Mouse (Mus musculus) adrenal gland, adult 18-20 months (tissue): ENCODE data around the gene Prss57. TPM values are rescaled to one million over a fixed set of nuclear protein-coding genes. Genes with fewer than 3 reads are reported as not detected.
A peak's percentile ranks its signal among the peaks of the same experiment; 100 is the strongest.

ENCODE experiments used
- DNase-seq, 2 experiments: peaks; one replicate each; pipeline ENCODE4 v3.0.0; 2021 to 2022; ENCODE audit warnings: low spot score in 2 of 2
- total RNA-seq, 2 experiments: library from RNA; stranded (reverse); gene quantifications; 1 replicate in 1 of 2; 2 replicates in 1 of 2; pipeline ENCODE4 v1.2.3; 2021

Gene Prss57
- total RNA-seq, 2 experiments from 2014 or later, result not detected

DNA sequence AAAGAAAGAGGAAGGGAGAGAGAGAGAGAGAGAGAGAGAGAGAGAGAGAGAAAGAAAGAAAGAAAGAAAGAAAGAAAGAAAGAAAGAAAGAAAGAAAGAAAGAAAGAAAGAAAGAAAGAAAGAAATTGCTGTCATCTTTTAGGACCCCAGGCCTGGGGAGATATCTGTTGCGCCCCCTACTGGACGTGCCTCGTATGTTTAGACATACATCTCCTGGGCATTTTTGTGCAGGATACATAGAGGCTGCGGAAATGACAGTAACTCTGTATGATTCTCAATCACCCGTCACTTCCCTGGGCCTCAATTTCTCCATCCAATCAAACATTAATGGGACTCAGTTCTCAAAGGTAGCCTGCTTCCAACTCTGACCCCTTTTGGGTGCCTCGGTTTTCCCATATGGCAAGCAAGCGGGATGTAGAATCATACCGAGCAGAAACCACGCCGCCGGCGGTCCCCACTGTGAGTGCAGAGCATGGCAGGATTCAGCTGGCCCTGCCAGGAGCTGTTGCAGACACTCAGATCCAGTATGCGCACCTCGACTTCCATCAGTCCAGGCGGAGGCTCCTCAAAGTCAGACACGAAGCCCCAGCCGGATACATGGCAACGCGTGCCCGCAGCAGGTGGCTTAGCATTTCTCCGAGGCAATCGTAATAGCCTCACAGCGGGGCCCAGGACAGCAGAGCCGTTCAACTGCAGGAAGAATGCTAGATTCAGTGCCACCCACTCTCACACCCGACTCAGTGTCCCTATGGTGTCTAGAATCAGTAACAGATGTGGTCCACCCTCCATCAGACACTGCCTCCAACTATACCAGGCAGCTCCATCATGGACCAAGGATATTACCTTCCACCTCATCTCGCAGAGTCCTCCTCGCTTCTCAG is 6.6 kb downstream of the Prss57 start:
- DNase-seq, result no peak

DNA sequence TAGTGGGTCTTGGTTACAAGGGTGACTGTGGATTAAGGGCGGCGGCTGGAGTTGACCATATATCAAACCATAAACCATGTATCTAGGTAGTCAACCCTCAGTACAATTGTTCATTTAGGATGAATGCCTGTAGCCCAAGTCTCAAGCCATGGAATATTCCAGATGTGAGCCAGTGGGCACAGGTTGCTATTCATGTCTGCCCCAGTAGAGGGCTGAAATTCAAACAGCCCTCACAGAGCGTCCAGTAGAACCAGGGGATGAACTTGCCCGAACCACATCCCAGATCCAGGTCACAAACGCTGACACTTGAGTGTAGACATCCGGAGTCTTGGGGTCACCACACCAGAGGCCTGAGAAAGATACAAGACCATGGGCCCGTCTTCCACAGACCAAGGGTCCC is 7.7 kb downstream of the Prss57 start:
- DNase-seq, result no peak

GRCm38 (mm10) chr10:79781956-79782355 is 8.8 kb downstream of the Prss57 start:
- no peak for DNase-seq

DNA sequence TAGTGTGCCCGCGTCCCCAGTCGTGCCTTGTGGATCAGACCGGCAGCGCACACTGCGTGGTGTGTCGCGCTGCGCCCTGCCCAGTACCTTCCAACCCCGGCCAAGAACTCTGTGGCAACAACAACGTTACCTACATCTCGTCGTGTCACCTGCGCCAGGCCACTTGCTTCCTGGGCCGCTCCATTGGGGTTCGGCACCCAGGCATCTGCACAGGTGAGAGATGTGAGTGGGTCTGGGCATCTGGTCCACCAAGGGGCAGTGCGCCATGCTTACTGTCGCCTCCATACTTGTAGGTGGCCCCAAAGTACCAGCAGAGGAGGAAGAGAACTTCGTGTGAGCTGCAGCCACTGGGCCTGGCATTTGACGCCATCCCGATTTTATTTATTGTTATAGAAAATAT is 9.6 kb downstream of the Prss57 start:
- no peak for DNase-seq

GRCm38 (mm10) chr10:79780664-79781015 is 10.1 kb downstream of the Prss57 start:
- DNase-seq, result no peak

DNA sequence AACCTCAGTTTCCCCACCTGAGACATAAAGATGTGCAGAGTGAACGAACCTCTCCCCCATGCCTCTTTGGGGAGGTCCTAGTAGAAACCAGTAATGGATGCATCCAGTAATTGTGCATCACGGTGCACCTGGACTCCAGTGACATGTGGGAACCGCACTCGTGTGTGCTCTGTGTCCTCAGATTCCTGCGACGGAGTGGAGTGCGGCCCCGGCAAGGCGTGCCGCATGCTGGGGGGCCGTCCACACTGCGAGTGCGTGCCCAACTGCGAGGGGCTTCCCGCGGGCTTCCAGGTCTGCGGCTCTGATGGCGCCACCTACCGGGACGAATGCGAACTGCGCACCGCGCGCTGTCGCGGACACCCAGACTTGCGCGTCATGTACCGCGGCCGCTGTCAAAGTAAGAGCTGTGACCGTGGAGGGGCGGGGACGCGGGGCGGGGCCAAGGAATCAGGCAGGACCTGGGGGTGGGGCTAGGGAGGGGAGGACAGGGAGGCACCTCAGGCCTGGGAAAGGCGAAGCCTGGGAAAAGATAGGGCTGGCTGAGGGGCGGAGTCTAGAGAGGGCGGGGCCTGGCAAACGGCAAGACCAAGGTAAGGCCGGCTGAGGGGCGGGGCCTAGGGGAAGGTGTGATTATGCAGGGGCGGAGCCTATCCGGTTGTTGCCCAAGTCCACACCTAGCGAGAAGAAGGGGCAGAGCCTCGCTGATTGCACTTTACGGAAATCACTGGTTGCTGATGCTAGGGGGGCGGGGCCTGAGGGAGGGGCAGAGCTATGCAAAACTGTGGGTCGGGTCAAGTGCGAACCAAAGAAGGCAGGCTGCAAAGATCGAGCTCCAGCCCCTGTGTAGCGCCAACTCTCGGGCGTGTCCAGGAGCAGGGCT is 10.7 kb downstream of the Prss57 start:
- peak; percentile 95 for DNase-seq

- no peak for DNase-seq
These were observed 11.6 kb downstream of the Prss57 start for GRCm38 (mm10) chr10:79779193-79779592.

GRCm38 (mm10) chr10:79778006-79778405 is 12.8 kb downstream of the Prss57 start:
- peak; percentile 49 to 63 for DNase-seq

DNA sequence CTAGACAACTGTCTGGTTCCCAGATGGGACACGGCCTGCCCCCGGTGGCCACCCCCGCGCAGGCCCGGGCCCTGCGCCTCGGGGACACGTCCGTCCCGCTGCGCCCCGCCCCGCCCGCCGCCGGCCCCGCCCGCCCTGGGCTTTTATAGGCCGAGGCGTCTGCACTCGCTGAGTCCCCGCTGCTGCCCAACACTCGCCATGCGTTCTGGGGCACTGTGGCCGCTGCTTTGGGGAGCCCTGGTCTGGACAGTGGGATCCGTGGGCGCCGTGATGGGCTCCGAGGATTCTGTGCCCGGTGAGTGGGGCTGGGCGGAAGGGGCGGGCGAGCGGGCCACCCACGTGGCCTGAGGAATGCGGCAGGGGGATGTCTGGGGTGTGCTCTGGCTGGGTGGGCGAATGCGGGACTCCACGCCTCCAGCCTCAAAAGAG is 13.6 kb downstream of the Prss57 start, which contains the start of gene Fstl3:
TSS of gene Fstl3 (plus strand) at position 170 of the 429 bp plus-strand sequence.
- DNase-seq, result peak; percentile 50 to 69

DNA sequence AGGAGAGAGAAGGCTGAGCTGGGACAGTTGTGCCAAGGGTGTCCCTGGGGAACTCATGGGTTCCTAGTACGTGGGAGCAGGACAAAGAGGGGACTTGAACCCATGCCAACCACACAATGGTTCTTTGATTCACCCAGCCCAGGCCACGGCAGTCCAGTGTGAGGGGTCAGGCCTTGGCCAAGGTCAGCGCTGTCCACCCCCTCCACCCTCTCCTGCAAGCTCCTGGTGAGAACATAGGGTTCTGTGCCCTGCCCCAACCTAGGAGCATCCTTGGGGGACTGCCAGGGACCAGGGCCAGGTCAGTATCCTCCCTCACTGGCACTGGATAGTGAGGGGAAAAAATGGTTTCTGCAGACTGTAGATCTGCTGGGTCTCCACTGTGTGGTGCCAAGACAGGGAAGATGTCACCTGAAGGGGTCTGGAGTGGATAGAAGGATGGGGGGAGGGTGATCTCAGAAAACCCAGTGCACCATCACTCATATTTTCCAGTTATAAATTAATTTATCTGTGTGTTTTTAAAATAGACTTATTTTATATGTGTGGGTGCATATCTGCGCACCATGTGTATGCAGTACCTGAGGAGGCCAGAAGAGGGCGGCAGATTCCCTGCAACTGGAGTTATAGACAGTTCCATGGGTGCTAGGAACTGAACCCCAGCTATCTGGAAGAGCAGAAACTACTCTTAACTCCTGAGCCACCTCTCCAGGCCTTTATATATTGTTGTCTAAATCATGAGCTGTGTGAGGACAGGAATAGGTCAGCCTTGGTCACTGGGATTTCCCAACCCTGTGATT is 16.1 kb downstream of the Prss57 start:
- DNase-seq, result no peak

- DNase-seq, result no peak
These were observed 17.6 kb downstream of the Prss57 start for GRCm38 (mm10) chr10:79773208-79773607.

DNA sequence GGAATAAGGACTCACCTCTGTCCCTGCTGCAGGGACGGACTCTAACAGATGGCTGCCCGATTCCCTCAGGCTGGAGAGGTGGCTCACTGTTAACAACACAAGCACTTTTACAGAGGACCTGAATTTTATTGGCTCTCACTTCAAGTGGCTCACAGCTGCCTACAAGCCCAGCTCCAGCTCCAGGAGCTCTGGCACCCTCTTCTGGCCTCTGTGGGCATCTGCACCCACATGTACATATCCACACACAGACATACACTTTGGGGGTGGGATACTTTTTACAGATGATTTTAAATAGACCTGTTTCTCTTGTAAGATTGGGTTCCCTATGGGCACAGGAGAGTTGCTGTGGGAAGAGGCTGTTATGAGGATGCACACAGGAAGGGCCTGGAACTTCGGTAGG is 18.4 kb downstream of the Prss57 start:
- no peak for DNase-seq

GRCm38 (mm10) chr10:79769329-79769728 is 21.4 kb downstream of the Prss57 start:
- DNase-seq, result no peak

DNA sequence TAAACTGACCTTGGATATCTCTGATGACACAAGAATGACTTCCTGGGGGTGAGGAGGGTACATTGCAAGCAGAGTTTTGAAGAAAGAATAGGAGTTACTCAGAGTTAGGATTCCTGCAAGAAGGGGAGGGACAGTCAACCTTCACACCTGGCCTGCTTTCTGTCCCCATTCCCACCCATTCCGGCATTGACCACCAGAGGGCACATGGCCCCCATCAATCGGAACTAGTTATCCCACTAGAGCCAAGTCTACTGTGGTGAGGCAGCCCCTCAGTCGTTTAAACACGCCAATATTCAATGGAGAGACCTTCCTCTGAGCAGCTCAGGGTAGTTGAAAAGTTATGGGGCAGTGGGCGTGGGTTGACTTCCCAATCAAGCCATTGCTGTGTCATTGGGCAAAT is 22.4 kb downstream of the Prss57 start:
- peak; percentile 62 to 73 for DNase-seq

DNA sequence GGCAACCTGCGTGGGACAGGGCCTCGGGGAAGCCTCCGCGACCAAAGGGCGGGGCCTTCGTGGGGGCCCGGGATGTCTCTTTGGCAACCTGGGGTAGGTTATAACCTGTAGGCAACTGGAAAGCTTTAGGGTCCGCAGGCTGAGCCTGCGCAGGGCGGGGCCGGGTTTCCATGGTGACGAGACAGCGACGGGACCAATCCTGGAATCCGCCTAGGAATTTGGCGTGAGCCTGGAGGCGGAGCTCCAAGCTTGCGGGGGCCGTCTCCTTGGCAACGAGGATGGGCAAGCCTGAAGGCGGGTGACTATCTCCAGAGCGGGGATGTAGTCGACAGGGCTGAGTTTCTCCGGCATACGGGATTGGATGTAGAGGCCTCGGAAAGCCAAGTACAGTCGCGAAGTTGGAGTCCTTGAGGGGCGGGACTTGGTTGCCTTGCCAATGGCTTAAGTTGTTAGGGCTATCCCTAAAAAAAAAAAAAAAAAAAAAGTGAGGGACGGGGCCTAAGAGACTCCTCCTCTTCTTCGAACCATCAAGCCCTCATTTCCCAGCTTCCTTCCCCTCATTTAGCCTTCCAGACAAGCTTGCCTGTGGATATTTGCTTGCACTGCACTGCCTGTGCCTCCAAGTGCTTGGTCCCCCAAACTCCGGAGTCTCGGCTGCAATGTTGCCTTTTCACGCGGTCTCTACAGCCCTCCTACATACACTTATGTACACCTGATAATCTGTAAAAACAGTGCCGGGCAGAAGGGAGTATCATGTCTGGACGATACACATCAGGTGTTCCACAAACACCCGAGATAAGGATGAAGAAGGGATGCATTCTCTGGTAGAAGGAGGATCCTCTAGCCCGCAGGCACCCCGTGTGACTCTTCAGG is 23.2 kb downstream of the Prss57 start:
- peak; percentile 85 to 87 for DNase-seq

GRCm38 (mm10) chr10:79766508-79767325 is 24.0 kb downstream of the Prss57 start, which contains the start of gene Rnf126:
Gene Rnf126 (minus strand): TSS chr10:79766952.
- DNase-seq, result peak; percentile 99

DNA sequence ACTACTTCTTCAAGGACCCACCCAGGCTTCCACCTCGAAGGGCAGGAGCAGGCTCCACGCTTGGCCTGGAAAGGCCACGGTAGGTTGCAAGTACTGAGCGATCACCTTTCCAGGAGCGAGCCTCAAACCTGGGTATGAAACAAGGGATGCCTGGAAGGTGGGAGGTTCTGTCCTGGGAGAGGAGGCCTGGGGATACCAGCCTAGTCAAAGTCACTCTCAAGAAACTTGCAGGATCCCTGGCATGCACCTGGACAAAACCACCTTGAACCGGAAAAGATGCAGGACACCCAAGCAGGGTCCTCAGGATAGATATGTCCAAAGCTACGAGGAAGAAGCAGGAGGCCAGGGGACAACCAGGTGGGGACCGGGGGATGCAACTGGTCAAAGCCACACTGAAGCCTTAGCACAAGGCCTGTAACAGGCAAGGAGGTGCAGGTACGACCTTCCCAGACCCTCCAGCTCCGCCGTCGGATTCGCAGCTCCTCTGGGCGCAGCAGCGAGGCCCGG is 24.7 kb downstream of the Prss57 start:
- DNase-seq, result no peak

DNA sequence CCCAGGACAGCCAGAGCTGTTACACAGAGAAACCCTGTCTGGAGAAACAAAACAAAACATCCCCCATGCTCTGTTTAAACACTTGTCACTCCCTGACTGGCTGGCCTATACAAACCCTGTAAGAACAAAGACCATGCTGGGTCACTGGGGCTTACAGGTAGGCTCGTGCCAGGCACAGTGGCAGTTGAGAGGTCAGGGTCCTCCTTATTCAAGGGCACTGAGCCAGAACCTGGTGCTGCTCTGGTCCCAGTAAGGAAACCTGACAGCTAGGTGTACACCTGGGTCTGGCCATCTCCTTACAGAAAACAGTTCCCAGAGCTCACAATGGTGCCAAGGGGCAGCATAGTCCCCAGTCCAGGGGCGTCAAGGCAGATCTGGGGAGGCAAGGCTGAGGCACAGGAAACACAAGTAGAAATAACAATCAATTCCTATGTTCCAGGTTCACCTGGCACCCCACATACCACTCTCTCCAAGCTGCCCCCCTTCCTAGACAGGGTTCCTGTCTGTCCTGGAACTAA is 25.5 kb downstream of the Prss57 start:
- DNase-seq, result no peak

- no peak for DNase-seq
These were observed 26.5 kb downstream of the Prss57 start for GRCm38 (mm10) chr10:79764234-79764633.
